Comparison of ENCODE assay signal across 22 mouse cellular contexts in the genomic region with DNA sequence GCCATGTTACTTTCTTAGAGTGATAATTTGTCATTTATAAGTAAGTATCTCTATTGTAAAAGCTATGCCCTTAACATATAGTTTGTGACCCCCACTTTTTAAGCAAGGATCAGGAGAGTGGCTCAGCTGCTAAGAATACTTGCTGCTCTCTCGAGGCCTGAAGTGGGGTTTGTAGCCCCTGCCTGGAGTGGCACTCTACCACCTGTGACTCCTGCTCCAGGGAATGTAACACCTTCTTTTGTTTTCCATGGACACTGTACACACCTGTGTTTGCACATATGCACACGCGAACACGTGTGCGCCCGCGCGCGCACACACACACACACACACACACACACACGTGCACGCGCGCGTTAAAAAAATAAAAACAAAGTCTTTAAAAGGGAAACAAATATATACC.
DNase-seq lines count a peak whose midpoint lies in the region; ATAC-seq and TF ChIP-seq lines count a peak whose summit lies in the region.
"Had no signal": no experiment of that assay in that cellular context is flagged by ENCODE, and none has a peak within 500 bp of the region (broad histone marks: within the 10 kb centered on the region; RNA-seq: fewer than 3 reads in every experiment).

No protein-coding gene starts in this region.

- no peak overlapping the region for H3K4me3 ChIP-seq in lung, embryonic 14.5 days (ENCODE audit: low read depth, low read length)
- H3K4me3 ChIP-seq in lung, embryonic 16.5 days (ENCODE audit: low read length): no peak overlapping the region
- H3K4me3 ChIP-seq: embryonic facial prominence, embryonic 13.5 days; embryonic facial prominence, embryonic 15.5 days; erythroblast, embryonic 14.5 days; forebrain, embryonic 10.5 days; forebrain, embryonic 12.5 days had no signal

- DNase-seq in lung, embryonic 14.5 days: peak; percentile 21
- no peak for DNase-seq in lung, postnatal 14 days
- DNase-seq in lung, postnatal 25 days (ENCODE audit: low spot score): no peak
- peak; percentile 8 for DNase-seq in lung, postnatal 36 days
- no peak for DNase-seq in spleen, postnatal 36 days (ENCODE audit: low spot score in 2 of 2)
- DNase-seq: adrenal gland, adult 2 months; adrenal gland, postnatal 10 days; adrenal gland, postnatal 25 days; cerebellum, adult 11 months; cerebellum, adult 18-20 months; cerebellum, adult 8-10 months; cerebellum, adult 9-11 months; cerebellum, postnatal 14 days; cerebellum, postnatal 36 days; embryo, embryonic 11 days had no signal

- no peak overlapping the region for H3K9ac ChIP-seq in lung, embryonic 14.5 days
- no peak overlapping the region for H3K9ac ChIP-seq in lung, embryonic 16.5 days (ENCODE audit: low read length)
- H3K9ac ChIP-seq: embryonic facial prominence, embryonic 13.5 days; embryonic facial prominence, embryonic 15.5 days; forebrain, embryonic 12.5 days had no signal

- TF ChIP-seq CTCF in lung, embryonic 14.5 days (IDR thresholded peaks at IDR 0.05; ENCODE audit: low read depth): no peak

- H3K36me3 ChIP-seq in lung, embryonic 14.5 days (ENCODE audit: insufficient read depth): no peaks in the 10 kb centered on the region
- H3K36me3 ChIP-seq in lung, embryonic 16.5 days (ENCODE audit: control insufficient read depth, insufficient read depth, low read length): no peaks in the 10 kb centered on the region
- H3K36me3 ChIP-seq: embryonic facial prominence, embryonic 13.5 days; embryonic facial prominence, embryonic 15.5 days; forebrain, embryonic 10.5 days; forebrain, embryonic 12.5 days had no signal

- H3K4me1 ChIP-seq in lung, embryonic 14.5 days (ENCODE audit: insufficient read depth): no peaks in the 10 kb centered on the region
- H3K4me1 ChIP-seq in lung, embryonic 16.5 days (replicated peaks; ENCODE audit: control insufficient read depth, insufficient read depth, low read length): no peaks in the 10 kb centered on the region
- H3K4me1 ChIP-seq: forebrain, embryonic 10.5 days; forebrain, embryonic 12.5 days had no signal

- no peak overlapping the region for H3K4me2 ChIP-seq in lung, embryonic 14.5 days
- H3K4me2 ChIP-seq in lung, embryonic 16.5 days (ENCODE audit: low read depth, low read length): no peak overlapping the region
- H3K4me2 ChIP-seq: embryonic facial prominence, embryonic 13.5 days; embryonic facial prominence, embryonic 15.5 days; forebrain, embryonic 12.5 days had no signal

- no peak overlapping the region for H3K27ac ChIP-seq in lung, embryonic 14.5 days (ENCODE audit: low read depth)
- H3K27ac ChIP-seq in lung, embryonic 16.5 days (ENCODE audit: low read length): no peak overlapping the region
- H3K27ac ChIP-seq: embryonic facial prominence, embryonic 13.5 days; embryonic facial prominence, embryonic 15.5 days; forebrain, embryonic 10.5 days; forebrain, embryonic 12.5 days had no signal

- no peaks in the 10 kb centered on the region for H3K9me3 ChIP-seq in lung, embryonic 14.5 days (ENCODE audit: low read depth, low read length)
- H3K9me3 ChIP-seq in lung, embryonic 16.5 days (ENCODE audit: control insufficient read depth, low read length): no peaks in the 10 kb centered on the region
- H3K9me3 ChIP-seq: embryonic facial prominence, embryonic 15.5 days had no signal

- 88% methylated on average over 14 of the region's 14 CpGs for WGBS in lung, embryonic 14.5 days
- WGBS in lung, embryonic 16.5 days: 82% methylated on average over 14 of the region's 14 CpGs

- ATAC-seq in lung, embryonic 14.5 days (ENCODE audit: insufficient read depth): no peak; the same call in 1 of the 2 replicates
- peak; percentile 86 for ATAC-seq in lung, embryonic 16.5 days (ENCODE audit: low read depth)
- ATAC-seq: forebrain, embryonic 14.5 days had no signal

- no peaks in the 10 kb centered on the region for H3K27me3 ChIP-seq in lung, embryonic 14.5 days (ENCODE audit: insufficient read depth, low read length)
- no peaks in the 10 kb centered on the region for H3K27me3 ChIP-seq in lung, embryonic 16.5 days (ENCODE audit: control insufficient read depth, insufficient read depth, low read depth, low read length)
- H3K27me3 ChIP-seq: embryonic facial prominence, embryonic 13.5 days; embryonic facial prominence, embryonic 15.5 days; forebrain, embryonic 12.5 days had no signal

Comparison
In these comparisons a context has a peak if more than half of its experiments do, and no peak if none do; other contexts are left out.
1. DNase-seq: peak in lung, embryonic 14.5 days (single experiment) and lung, postnatal 36 days (single experiment); none in lung, postnatal 14 days (single experiment), lung, postnatal 25 days (single experiment) and spleen, postnatal 36 days (0 of 2).